Mouse (Mus musculus): Measurements from ENCODE around the gene Ccdc36. TPM values are rescaled to one million over a fixed set of nuclear protein-coding genes. Genes with fewer than 3 reads are reported as not detected.

The Ccdc36 gene
- 0.69 and 1.7 TPM in 2 replicates for total RNA-seq (2017)

GRCm38 (mm10) chr9:108428384-108428783 lies at the start of gene Ccdc36:
Gene Ccdc36, minus strand, starts transcription at chr9:108428484.
- no peak for ATAC-seq (replicated peaks in 1 of 2; ENCODE audit: insufficient read depth in 1 of 2, low FRiP score in 2 of 2, low TSS enrichment in 1 of 2, low read depth in 1 of 2, poor library complexity in 2 of 2, severe bottlenecking in 2 of 2)

DNA sequence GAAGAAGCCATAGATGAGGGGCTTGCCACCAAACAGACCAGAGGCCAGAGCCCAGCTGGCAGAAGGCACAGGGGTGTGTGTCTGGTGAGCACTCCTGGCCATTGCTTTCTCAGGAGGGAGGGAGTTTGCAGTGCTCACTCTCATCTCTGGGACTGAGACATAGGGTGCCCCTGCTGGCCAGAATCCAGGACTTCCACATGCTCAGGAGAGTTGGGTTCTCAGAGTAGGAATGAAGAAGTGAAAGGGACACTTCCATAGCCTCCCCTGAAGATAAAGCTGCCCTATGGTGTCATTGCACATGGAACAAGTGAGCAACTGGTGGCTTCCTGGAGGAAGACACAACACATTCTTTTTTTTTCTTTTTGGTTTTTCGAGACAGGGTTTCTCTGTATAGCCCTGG lies 46.2 kb upstream of the Ccdc36 start:
- ATAC-seq (replicated peaks in 1 of 2; ENCODE audit: insufficient read depth in 1 of 2, low FRiP score in 2 of 2, low TSS enrichment in 1 of 2, low read depth in 1 of 2, poor library complexity in 2 of 2, severe bottlenecking in 2 of 2): no peak

DNA sequence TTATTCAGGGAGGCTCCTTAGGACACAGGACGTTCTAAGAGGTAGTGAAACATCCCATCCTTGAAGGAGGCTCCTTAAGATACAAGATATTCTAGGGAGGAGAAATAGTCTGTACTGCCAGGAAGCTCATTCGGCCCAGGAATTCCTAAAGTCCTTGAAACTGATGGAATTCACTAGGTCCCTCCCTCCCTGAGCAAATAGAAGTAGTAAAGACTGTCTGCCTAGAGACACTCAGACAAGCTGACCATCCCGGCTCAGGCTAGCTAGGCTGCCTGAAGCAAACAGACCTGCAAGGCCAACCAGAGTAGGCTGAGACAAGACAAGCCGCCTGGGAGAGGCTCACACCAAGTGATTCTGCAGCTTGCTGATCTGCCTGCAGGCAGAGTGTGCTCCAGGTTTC lies 41.6 kb upstream of the Ccdc36 start:
- no peak for ATAC-seq (replicated peaks in 1 of 2; ENCODE audit: insufficient read depth in 1 of 2, low FRiP score in 2 of 2, low TSS enrichment in 1 of 2, low read depth in 1 of 2, poor library complexity in 2 of 2, severe bottlenecking in 2 of 2)

DNA sequence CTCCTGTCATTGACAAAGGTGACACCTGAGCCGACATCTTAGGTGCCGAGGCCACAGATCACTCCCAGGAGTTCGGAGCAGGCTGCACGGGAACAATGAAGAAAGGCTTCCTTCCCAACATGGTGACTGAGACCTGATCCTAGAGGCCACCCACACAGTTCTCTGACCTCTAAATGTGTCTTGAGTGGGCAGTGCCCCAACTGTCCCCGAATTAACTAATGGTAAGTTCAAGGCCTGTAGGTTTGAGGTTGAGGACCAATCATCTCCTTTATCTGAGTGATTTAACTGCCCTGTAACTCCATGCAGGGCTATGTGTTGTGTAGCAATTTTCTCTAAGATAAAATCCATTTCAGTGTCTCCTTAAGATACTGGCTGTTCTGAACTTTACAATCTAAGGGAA lies 41.1 kb upstream of the Ccdc36 start:
- ATAC-seq (replicated peaks in 1 of 2; ENCODE audit: insufficient read depth in 1 of 2, low FRiP score in 2 of 2, low TSS enrichment in 1 of 2, low read depth in 1 of 2, poor library complexity in 2 of 2, severe bottlenecking in 2 of 2): no peak

GRCm38 (mm10) chr9:108466219-108466618 lies 37.9 kb upstream of the Ccdc36 start:
- ATAC-seq (replicated peaks in 1 of 2; ENCODE audit: insufficient read depth in 1 of 2, low FRiP score in 2 of 2, low TSS enrichment in 1 of 2, low read depth in 1 of 2, poor library complexity in 2 of 2, severe bottlenecking in 2 of 2): no peak

DNA sequence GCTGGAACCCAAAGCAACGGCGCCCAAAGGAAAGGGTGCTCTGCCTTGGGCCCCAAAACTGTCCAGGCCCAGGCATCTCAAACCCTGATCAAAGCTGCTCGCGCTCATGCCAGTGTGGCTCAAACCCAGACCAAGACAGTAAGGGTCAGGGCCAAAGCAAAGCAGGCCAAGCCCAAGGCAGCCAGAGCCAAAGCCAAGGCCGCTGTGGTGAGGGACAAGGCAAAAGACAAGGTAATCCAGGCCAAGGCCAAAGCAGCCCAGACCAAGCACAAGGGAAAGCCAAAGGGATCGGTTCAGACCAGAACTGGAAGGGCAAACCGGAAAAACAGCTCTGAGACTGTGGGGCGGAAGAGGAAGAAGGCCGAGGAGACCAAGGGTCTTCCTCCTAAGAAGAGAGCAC lies 35.4 kb upstream of the Ccdc36 start:
- ATAC-seq (replicated peaks in 1 of 2; ENCODE audit: insufficient read depth in 1 of 2, low FRiP score in 2 of 2, low TSS enrichment in 1 of 2, low read depth in 1 of 2, poor library complexity in 2 of 2, severe bottlenecking in 2 of 2): no peak

- no peak for ATAC-seq (replicated peaks in 1 of 2; ENCODE audit: insufficient read depth in 1 of 2, low FRiP score in 2 of 2, low TSS enrichment in 1 of 2, low read depth in 1 of 2, poor library complexity in 2 of 2, severe bottlenecking in 2 of 2)
Observed at GRCm38 (mm10) chr9:108462192-108462591, 33.9 kb upstream of the Ccdc36 start.

- ATAC-seq (replicated peaks in 1 of 2; ENCODE audit: insufficient read depth in 1 of 2, low FRiP score in 2 of 2, low TSS enrichment in 1 of 2, low read depth in 1 of 2, poor library complexity in 2 of 2, severe bottlenecking in 2 of 2): no peak
Observed at GRCm38 (mm10) chr9:108461675-108462074, 33.4 kb upstream of the Ccdc36 start.

DNA sequence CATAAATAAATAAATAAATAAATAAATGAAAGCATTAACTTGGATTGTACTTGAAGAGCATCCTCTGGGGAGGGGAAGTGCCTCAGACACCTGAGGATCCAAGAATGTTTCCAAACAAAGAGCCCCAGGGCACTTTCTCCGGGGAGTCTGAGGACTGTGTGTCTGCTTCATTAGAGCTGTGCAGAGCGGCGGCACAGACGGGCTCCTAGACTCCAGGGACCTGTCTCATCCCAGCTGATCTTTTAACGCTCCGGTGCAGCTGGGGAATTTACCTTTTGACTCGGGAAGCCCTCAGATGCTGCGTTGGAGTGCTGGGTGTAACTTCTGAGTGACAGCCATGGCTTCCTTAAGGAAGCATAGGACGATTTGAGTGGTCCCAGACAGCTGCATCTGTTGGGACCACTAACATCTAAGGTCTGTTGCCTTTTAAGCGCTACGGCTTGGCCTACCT lies 32.9 kb upstream of the Ccdc36 start, which contains the start of gene Klhdc8b:
Gene Klhdc8b (minus strand): TSS at position 401 of the 451 bp plus-strand sequence.
- ATAC-seq (replicated peaks in 1 of 2; ENCODE audit: insufficient read depth in 1 of 2, low FRiP score in 2 of 2, low TSS enrichment in 1 of 2, low read depth in 1 of 2, poor library complexity in 2 of 2, severe bottlenecking in 2 of 2): no peak

DNA sequence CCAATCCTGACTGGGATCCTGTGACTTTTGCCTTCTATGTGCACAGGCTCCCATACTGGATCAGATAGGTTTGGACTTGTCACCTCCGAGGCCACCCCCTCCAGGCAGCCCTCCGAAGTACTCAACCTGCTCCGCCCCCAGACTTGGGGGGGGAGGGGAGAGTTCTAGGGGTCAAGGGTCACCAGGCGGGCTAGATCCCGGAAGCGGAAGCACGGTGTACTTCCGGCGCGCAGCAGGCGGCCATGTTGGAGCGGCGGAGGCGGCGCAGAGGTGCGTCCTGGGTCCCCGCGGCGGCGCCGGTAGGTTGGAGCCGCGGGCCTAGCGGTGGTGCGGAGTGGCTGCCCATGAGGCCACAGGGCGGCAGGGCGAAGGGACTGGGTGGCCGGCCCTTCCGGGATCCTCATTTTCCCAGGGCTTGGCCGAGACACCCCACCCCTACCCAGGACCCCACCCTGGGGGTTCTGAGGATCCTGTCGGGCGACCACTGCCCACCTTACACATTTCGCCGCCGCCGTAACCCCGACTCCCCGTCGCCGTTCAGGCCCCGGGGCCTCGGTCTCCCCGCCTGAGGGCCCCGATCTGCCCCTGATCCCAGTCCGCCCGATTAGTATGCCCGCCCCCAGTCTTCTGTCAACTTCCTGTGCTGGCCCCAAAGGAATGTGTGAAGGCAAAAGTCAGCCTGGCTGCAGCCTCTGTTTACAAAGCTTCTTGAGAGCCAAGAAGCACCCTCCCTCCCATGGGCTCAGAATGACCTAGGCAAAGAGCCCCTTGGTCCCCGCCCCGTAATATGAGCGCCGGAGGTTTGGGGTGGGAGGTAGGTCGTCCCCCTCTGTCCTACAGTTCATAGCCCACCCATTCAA lies 32.3 kb upstream of the Ccdc36 start, which contains the start of gene Ccdc71:
Gene Ccdc71 (plus strand): TSS at position 209 of the 860 bp plus-strand sequence.
- peak; percentile 75 to 90 for ATAC-seq (replicated peaks in 1 of 2; ENCODE audit: insufficient read depth in 1 of 2, low FRiP score in 2 of 2, low TSS enrichment in 1 of 2, low read depth in 1 of 2, poor library complexity in 2 of 2, severe bottlenecking in 2 of 2)

- 0 out of 4 replicates have a peak, but pooled peaks have one; percentile 13 to 28 for ATAC-seq (replicated peaks in 1 of 2; ENCODE audit: insufficient read depth in 1 of 2, low FRiP score in 2 of 2, low TSS enrichment in 1 of 2, low read depth in 1 of 2, poor library complexity in 2 of 2, severe bottlenecking in 2 of 2)
Observed at GRCm38 (mm10) chr9:108459939-108460318, 31.6 kb upstream of the Ccdc36 start.

GRCm38 (mm10) chr9:108456953-108457352 lies 28.7 kb upstream of the Ccdc36 start:
- no peak for ATAC-seq (replicated peaks in 1 of 2; ENCODE audit: insufficient read depth in 1 of 2, low FRiP score in 2 of 2, low TSS enrichment in 1 of 2, low read depth in 1 of 2, poor library complexity in 2 of 2, severe bottlenecking in 2 of 2)

DNA sequence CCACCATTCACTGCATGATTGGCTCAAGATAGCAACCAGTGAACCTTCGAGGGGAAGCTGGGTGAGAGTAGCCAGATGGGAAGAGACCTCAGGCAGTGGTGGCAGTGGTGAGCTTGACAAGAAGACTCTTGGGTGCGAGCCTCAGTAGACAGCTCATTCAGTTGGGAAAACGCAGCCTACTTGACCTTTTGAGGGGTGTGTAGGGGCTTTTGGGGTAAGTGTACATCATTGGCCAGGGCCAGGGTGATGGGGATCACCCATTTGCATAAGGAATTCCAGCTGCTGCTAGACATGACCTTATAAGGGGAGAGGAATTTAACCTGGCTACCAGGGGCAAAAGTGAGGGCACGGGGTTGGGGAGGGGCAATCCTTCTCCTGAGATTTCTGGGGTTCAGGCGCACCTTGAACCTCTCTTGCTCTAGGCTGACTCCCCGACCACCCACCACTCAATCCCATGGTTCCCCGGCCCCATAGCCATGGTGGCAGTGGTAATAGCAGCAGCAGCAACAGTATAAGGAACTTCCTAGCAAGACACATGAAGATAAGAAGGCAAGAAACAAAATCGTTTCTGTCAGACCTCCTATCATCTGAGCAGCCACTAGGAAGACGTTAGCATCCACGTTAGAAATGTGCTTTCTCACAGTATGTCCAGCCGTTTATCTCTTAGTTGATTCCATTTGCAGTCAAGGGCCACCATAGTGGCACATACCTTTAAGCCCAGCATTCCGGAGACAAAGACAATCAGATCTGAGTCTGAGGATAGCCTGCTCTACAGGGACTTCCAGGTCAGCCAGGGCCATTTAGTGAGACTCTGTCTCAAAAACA lies 27.7 kb upstream of the Ccdc36 start:
- ATAC-seq (replicated peaks in 1 of 2; ENCODE audit: insufficient read depth in 1 of 2, low FRiP score in 2 of 2, low TSS enrichment in 1 of 2, low read depth in 1 of 2, poor library complexity in 2 of 2, severe bottlenecking in 2 of 2): no peak

- no peak for ATAC-seq (replicated peaks in 1 of 2; ENCODE audit: insufficient read depth in 1 of 2, low FRiP score in 2 of 2, low TSS enrichment in 1 of 2, low read depth in 1 of 2, poor library complexity in 2 of 2, severe bottlenecking in 2 of 2)
Observed at GRCm38 (mm10) chr9:108454429-108454828, 26.1 kb upstream of the Ccdc36 start.

DNA sequence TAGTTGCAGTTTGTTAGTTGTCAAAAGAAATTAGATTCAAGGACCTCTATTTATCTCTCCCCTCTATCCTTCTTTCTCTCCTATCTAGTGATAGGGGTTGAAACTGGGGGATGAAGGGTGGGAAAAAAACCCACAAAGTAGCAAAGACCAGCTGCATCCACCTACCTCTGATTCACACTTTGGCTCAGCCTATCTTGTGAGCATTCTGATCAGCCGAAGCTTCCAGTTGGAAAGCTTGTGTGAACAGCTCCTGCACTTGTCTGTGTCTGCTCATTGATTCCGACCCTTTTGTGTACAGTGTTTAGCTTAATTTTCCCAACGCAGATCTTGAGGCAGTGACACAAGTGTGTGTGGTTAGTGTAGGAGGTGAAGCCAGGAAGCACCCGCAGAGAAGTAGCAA lies 25.2 kb upstream of the Ccdc36 start:
- ATAC-seq (replicated peaks in 1 of 2; ENCODE audit: insufficient read depth in 1 of 2, low FRiP score in 2 of 2, low TSS enrichment in 1 of 2, low read depth in 1 of 2, poor library complexity in 2 of 2, severe bottlenecking in 2 of 2): no peak

DNA sequence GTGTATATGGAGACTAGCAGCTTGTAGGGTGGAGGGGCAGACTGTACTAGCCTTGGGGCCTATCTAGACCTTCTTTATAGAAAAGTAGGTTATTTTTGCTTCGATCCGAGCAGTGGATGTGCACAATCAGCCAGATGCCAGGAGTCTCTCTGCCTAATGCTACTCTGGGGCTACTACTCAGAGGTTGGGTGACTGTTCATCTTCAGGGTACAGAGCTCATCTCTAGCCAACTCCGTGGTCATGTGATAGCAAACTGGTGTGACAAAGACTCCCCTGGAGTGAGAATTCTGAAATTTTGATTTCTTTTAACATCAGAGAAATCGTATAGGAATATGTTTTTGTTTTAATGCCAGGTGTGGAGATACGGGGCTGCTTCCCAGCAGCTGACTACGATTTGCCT lies 24.6 kb upstream of the Ccdc36 start:
- no peak; a peak in 1 of 4 replicates for ATAC-seq (replicated peaks in 1 of 2; ENCODE audit: insufficient read depth in 1 of 2, low FRiP score in 2 of 2, low TSS enrichment in 1 of 2, low read depth in 1 of 2, poor library complexity in 2 of 2, severe bottlenecking in 2 of 2)

GRCm38 (mm10) chr9:108452291-108452906 lies 24.1 kb upstream of the Ccdc36 start:
- peak; percentile 85 to 88 for ATAC-seq (replicated peaks in 1 of 2; ENCODE audit: insufficient read depth in 1 of 2, low FRiP score in 2 of 2, low TSS enrichment in 1 of 2, low read depth in 1 of 2, poor library complexity in 2 of 2, severe bottlenecking in 2 of 2)

Data from hematopoietic stem cell, adult 5-6 weeks (primary cell).